Mouse (Mus musculus) olfactory bulb, adult 2 months (tissue): Measurements from ENCODE around the gene Trmt2a.

Experiments
- CTCF ChIP-seq: fragments of 200-500 bp; IDR thresholded peaks from 2 replicates; pipeline ENCODE4 v1.5.1; 2012; ENCODE audit warnings: low read depth, mild to moderate bottlenecking, low read length, moderate library complexity; ENCODE audit not compliant: insufficient read depth
- POLR2A ChIP-seq: fragments of 200-500 bp; IDR thresholded peaks from 2 replicates; pipeline ENCODE4 v1.6.1; 2012; ENCODE audit warnings: mild to moderate bottlenecking, low read depth, low read length, moderate library complexity; ENCODE audit not compliant: insufficient read depth

DNA sequence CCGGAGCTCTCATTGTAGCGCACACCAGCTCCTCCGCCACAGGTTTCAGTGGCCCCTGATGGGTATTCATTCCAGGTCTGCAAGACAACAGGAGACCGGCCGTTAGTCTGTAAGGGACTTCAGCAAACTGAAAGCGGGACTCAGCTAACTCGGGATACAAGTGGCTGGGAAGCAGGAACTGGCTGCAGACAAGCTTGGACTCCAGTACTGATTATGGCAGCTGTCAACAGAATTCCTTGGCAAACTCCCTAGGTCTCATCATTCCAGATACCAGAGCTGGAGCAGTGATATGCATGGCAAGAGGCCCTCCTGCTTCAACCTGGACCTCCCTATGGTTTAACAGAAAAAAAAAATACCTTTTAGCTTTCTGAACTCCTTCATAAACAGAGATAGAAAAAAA lies 33.6 kb upstream of the Trmt2a start:
- TF ChIP-seq CTCF, result no peak
- no peak for TF ChIP-seq POLR2A
